Mouse (Mus musculus): ENCODE measurements at regions not wholly inside any gene's neighbourhood (a gene's known extent, or its start where the extent isn't known, plus 50 kb on each side); places are given as distances from the start of the nearest gene placed in this dataset.

- DNase-seq: peak; percentile 14
These were observed 1214.4 kb upstream of the Igfbp7 start for GRCm38 (mm10) chr5:78621987-78622854.

GRCm38 (mm10) chr5:78608317-78608716, 1200.5 kb upstream of the Igfbp7 start:
- no peak for DNase-seq

GRCm38 (mm10) chr5:78602599-78602998, 1194.8 kb upstream of the Igfbp7 start:
- no peak for DNase-seq

GRCm38 (mm10) chr5:78584823-78585222, 1177.0 kb upstream of the Igfbp7 start:
- peak; percentile 23 for DNase-seq

- DNase-seq: no peak
These were observed 1149.1 kb upstream of the Igfbp7 start for GRCm38 (mm10) chr5:78556946-78557345.

GRCm38 (mm10) chr5:78535308-78535707, 1127.5 kb upstream of the Igfbp7 start:
- DNase-seq: no peak

Data from right cerebral cortex, postnatal 14 days (tissue).